Mouse (Mus musculus) olfactory bulb, adult 2 months (tissue): ENCODE results near the gene Oma1.

Experiments used
- CTCF ChIP-seq: fragments of 200-500 bp; IDR thresholded peaks from 2 replicates; pipeline ENCODE4 v1.5.1; 2012; ENCODE audit warnings: low read depth, mild to moderate bottlenecking, low read length, moderate library complexity; ENCODE audit not compliant: insufficient read depth
- POLR2A ChIP-seq: fragments of 200-500 bp; IDR thresholded peaks from 2 replicates; pipeline ENCODE4 v1.6.1; 2012; ENCODE audit warnings: mild to moderate bottlenecking, low read depth, low read length, moderate library complexity; ENCODE audit not compliant: insufficient read depth

- TF ChIP-seq CTCF (no peak), POLR2A (no peak)
Observed at GRCm38 (mm10) chr4:103349219-103349618, 35.6 kb downstream of the Oma1 start.
